Mouse (Mus musculus) erythroid progenitor cell, adult 5-6 weeks (primary cell): Measurements from ENCODE around the gene Nme6. TPM values are rescaled to one million over a fixed set of nuclear protein-coding genes. Genes with fewer than 3 reads are reported as not detected.
A peak's percentile ranks its signal among the peaks of the same experiment; 100 is the strongest.
"Not testable (repeated sequence)": the region's sequence is repeated elsewhere in the genome, so short reads cannot be mapped to it uniquely, and the experiment has no call there.

ENCODE experiments used
- ATAC-seq: replicated peaks from 2 replicates; pipeline ENCODE4 v1.8.0; 2016; ENCODE audit warnings: moderate number of reproducible peaks, mild to moderate bottlenecking, moderate TSS enrichment, inconsistent platforms; ENCODE audit not compliant: poor library complexity, low FRiP score, severe bottlenecking
- total RNA-seq, 2 experiments: library from RNA; stranded (forward) in 1 of 2; stranded (reverse) in 1 of 2; fragments of 150-400 nt in 1 of 2; fragments of 186-747, 209-891 nt in 1 of 2; gene quantifications; 2 replicates each; pipeline versions ENCODE4 v1.2.3 to v1.2.4; 2015 to 2017; ENCODE audit warnings: low replicate concordance in 2 of 2

The Nme6 gene
- total RNA-seq (2015; ENCODE audit: low replicate concordance) (12.2 and 18.7 TPM in 2 replicates), total RNA-seq (2017; ENCODE audit: low replicate concordance) (9.0 and 10.0 TPM in 2 replicates)

- peak; percentile 98 for ATAC-seq
Measured at GRCm38 (mm10) chr9:109832391-109833087, at the start of gene Nme6. TSS of gene Nme6 (plus strand) at chr9:109832749.

GRCm38 (mm10) chr9:109790570-109790969 is 42.0 kb upstream of the Nme6 start, which contains the start of gene Fbxw27:
TSS of gene Fbxw27 (minus strand) at chr9:109790670.
- not testable (repeated sequence) for ATAC-seq

GRCm38 (mm10) chr9:109795221-109795620 is 37.3 kb upstream of the Nme6 start:
- ATAC-seq, result no peak

- ATAC-seq, result no peak
Measured at GRCm38 (mm10) chr9:109795811-109796210, 36.7 kb upstream of the Nme6 start.

- ATAC-seq, result no peak
Measured at GRCm38 (mm10) chr9:109798051-109798450, 34.5 kb upstream of the Nme6 start.

- not testable (repeated sequence) for ATAC-seq
Measured at GRCm38 (mm10) chr9:109805596-109805995, 27.0 kb upstream of the Nme6 start.

- ATAC-seq, result no peak
Measured at GRCm38 (mm10) chr9:109806260-109806659, 26.3 kb upstream of the Nme6 start.

GRCm38 (mm10) chr9:109806695-109807293 is 25.8 kb upstream of the Nme6 start:
- ATAC-seq, result no peak

GRCm38 (mm10) chr9:109807898-109808297 is 24.7 kb upstream of the Nme6 start:
- no peak for ATAC-seq

- no peak for ATAC-seq
Measured at GRCm38 (mm10) chr9:109811980-109812379, 20.6 kb upstream of the Nme6 start, which contains the start of gene Spink8. TSS of gene Spink8 (plus strand) at chr9:109812280.

GRCm38 (mm10) chr9:109813424-109813823 is 19.1 kb upstream of the Nme6 start:
- ATAC-seq, result no peak

- no peak for ATAC-seq
Measured at GRCm38 (mm10) chr9:109816341-109816740, 16.2 kb upstream of the Nme6 start.

GRCm38 (mm10) chr9:109825739-109826138 is 6.8 kb upstream of the Nme6 start:
- no peak for ATAC-seq

- ATAC-seq, result no peak
Measured at GRCm38 (mm10) chr9:109826181-109826580, 6.4 kb upstream of the Nme6 start.

GRCm38 (mm10) chr9:109833088-109833412 is 501 bp downstream of the Nme6 start:
- no peak for ATAC-seq

GRCm38 (mm10) chr9:109849312-109849758 is 16.8 kb downstream of the Nme6 start, which contains the start of gene Camp:
TSS of gene Camp (minus strand) at chr9:109849617.
- no peak for ATAC-seq

GRCm38 (mm10) chr9:109850099-109850498 is 17.6 kb downstream of the Nme6 start:
- ATAC-seq, result no peak

- ATAC-seq, result no peak
Measured at GRCm38 (mm10) chr9:109854341-109854740, 21.8 kb downstream of the Nme6 start.

GRCm38 (mm10) chr9:109855947-109856346 is 23.4 kb downstream of the Nme6 start:
- ATAC-seq, result no peak

- peak; percentile 84 for ATAC-seq
Measured at GRCm38 (mm10) chr9:109862397-109863044, 30.0 kb downstream of the Nme6 start.

GRCm38 (mm10) chr9:109863085-109863484 is 30.5 kb downstream of the Nme6 start:
- no peak for ATAC-seq
